Mouse (Mus musculus) ES-Bruce4 (cell line): Measurements from ENCODE around the gene Unc45a. TPM values are rescaled to one million over a fixed set of nuclear protein-coding genes. Genes with fewer than 3 reads are reported as not detected.

Experiments used
- H3K27ac ChIP-seq: 2 replicates; pipeline ENCODE4 v1.5.1; 2012; ENCODE audit warnings: low read length, inconsistent platforms; ENCODE audit not compliant: insufficient read depth
- H3K27me3 ChIP-seq: 2 replicates; pipeline ENCODE4 v1.6.1; 2012; ENCODE audit warnings: mild to moderate bottlenecking, low read length, inconsistent platforms; ENCODE audit not compliant: control insufficient read depth, poor library complexity, insufficient read depth, severe bottlenecking
- H3K36me3 ChIP-seq: 2 replicates; pipeline ENCODE4 v1.6.1; 2012; ENCODE audit warnings: inconsistent platforms, mild to moderate bottlenecking, low read length, moderate library complexity; ENCODE audit not compliant: control insufficient read depth, poor library complexity, insufficient read depth, severe bottlenecking
- H3K4me1 ChIP-seq: one replicate; pipeline ENCODE4 v1.8.1; 2011; ENCODE audit warnings: low read length; ENCODE audit not compliant: control insufficient read depth, insufficient read depth
- H3K4me3 ChIP-seq: 2 replicates; pipeline ENCODE4 v1.5.1; 2011; ENCODE audit warnings: low read depth, mild to moderate bottlenecking, low read length
- H3K9ac ChIP-seq: 2 replicates; pipeline ENCODE4 v1.6.1; 2012; ENCODE audit warnings: low read depth, mild to moderate bottlenecking, inconsistent platforms; ENCODE audit not compliant: poor library complexity, severe bottlenecking
- H3K9me3 ChIP-seq: replicated peaks from 2 replicates; pipeline ENCODE4 v1.6.1; 2012; ENCODE audit warnings: mild to moderate bottlenecking, low read length, inconsistent platforms; ENCODE audit not compliant: control insufficient read depth, poor library complexity, insufficient read depth, severe bottlenecking
- CTCF ChIP-seq: IDR thresholded peaks from one replicate; pipeline ENCODE4 v1.8.1; 2011; ENCODE audit warnings: low read depth, low read length
- EP300 ChIP-seq: IDR thresholded peaks from 2 replicates; pipeline ENCODE4 v1.6.1; 2011; ENCODE audit warnings: low read depth, low read length; ENCODE audit not compliant: insufficient read depth
- POLR2A ChIP-seq: IDR thresholded peaks from one replicate; pipeline ENCODE4 v1.8.1; 2011; ENCODE audit warnings: low read length; ENCODE audit not compliant: insufficient read depth
- polyA plus RNA-seq: library from polyadenylated mRNA; stranded (reverse); fragments of >200 nt; gene quantifications from 2 replicates; pipeline ENCODE4 v1.2.4, GENCODE M21; 2011; ENCODE audit warnings: low read depth; ENCODE audit not compliant: missing spikeins, insufficient read depth, insufficient read length

Gene Unc45a
- polyA plus RNA-seq, 1 experiment = 24.0 TPM

- no peaks in the 10 kb centered on the region for H3K4me1 ChIP-seq
- no peak for TF ChIP-seq POLR2A
- no peak for TF ChIP-seq CTCF
- no peak for TF ChIP-seq EP300
Measured at GRCm38 (mm10) chr7:80280032-80280431, 60.8 kb downstream of the Unc45a start.

GRCm38 (mm10) chr7:80276374-80276773, 64.4 kb downstream of the Unc45a start:
- Histone ChIP-seq H3K9ac (no peak overlapping the region), H3K9me3 (no peaks in the 10 kb centered on the region), H3K4me1 (no peaks in the 10 kb centered on the region), H3K27me3 (no peaks in the 10 kb centered on the region), H3K4me3 (no peak overlapping the region), H3K36me3 (no peaks in the 10 kb centered on the region), H3K27ac (no peak overlapping the region)
- TF ChIP-seq POLR2A = no peak
- TF ChIP-seq CTCF = no peak
- TF ChIP-seq EP300 = no peak

More at GRCm38 (mm10) chr7:80280032-80280431, 60.8 kb downstream of the Unc45a start:
- Histone ChIP-seq H3K9ac (no peak overlapping the region), H3K27ac (no peak overlapping the region), H3K36me3 (peaks cover 14% of the 10 kb centered on the region), H3K4me3 (no peak overlapping the region), H3K9me3 (no peaks in the 10 kb centered on the region), H3K27me3 (no peaks in the 10 kb centered on the region)

Other genes starting within 250 kb of the Unc45a start
- gene Idh2, start 225.6 kb downstream of the Unc45a start, polyA plus RNA-seq = 178 and 182 TPM in 2 replicates
- gene Sema4b, start 154.2 kb downstream of the Unc45a start, polyA plus RNA-seq = 27.1 and 29.0 TPM in 2 replicates
- 35.5 and 38.4 TPM in 2 replicates for gene Cib1, start 108.2 kb downstream of the Unc45a start, polyA plus RNA-seq
- 3.3 and 4.3 TPM in 2 replicates for gene Gdpgp1, start 108.1 kb downstream of the Unc45a start, polyA plus RNA-seq
- 0.84 and 1.2 TPM in 2 replicates for gene Ttll13, start 94.6 kb downstream of the Unc45a start, polyA plus RNA-seq
- 29.1 and 32.5 TPM in 2 replicates for gene Ngrn, start 79.8 kb downstream of the Unc45a start, polyA plus RNA-seq
- 15.7 and 16.2 TPM in 2 replicates for gene Vps33b, start 71.4 kb downstream of the Unc45a start, polyA plus RNA-seq
- gene Prc1, start 46.6 kb downstream of the Unc45a start, polyA plus RNA-seq = 246 and 258 TPM in 2 replicates
- gene Rccd1, start 16.6 kb downstream of the Unc45a start, polyA plus RNA-seq = 16.3 and 26.5 TPM in 2 replicates
- gene Hddc3, start 2.1 kb upstream of the Unc45a start, polyA plus RNA-seq = 9.7 and 12.8 TPM in 2 replicates
- 16.1 and 18.1 TPM in 2 replicates for gene Man2a2, start 30.4 kb upstream of the Unc45a start, polyA plus RNA-seq
- 0.76 and 3.1 TPM in 2 replicates for gene Fes, start 46.9 kb upstream of the Unc45a start, polyA plus RNA-seq
- 32.5 and 40.3 TPM in 2 replicates for gene Furin, start 64.4 kb upstream of the Unc45a start, polyA plus RNA-seq
- 107 and 139 TPM in 2 replicates for gene Blm, start 194.1 kb upstream of the Unc45a start, polyA plus RNA-seq